Mouse (Mus musculus) brain, embryonic 14.5 days (tissue): ENCODE measurements around the gene Ltbp2.

Source experiments
- CTCF ChIP-seq: fragments of 200-500 bp; IDR thresholded peaks from 2 replicates; pipeline ENCODE4 v1.5.1; 2012; ENCODE audit warnings: inconsistent platforms, mild to moderate bottlenecking, moderate library complexity, borderline replicate concordance; ENCODE audit not compliant: insufficient read depth, insufficient read length; ENCODE audit errors: extremely low read depth
- POLR2A ChIP-seq: fragments of 200-500 bp; IDR thresholded peaks from 2 replicates; pipeline ENCODE4 v1.6.1; 2012; ENCODE audit warnings: mild to moderate bottlenecking, inconsistent platforms, borderline replicate concordance; ENCODE audit not compliant: poor library complexity, insufficient read depth, insufficient read length, severe bottlenecking; ENCODE audit errors: extremely low read depth

DNA sequence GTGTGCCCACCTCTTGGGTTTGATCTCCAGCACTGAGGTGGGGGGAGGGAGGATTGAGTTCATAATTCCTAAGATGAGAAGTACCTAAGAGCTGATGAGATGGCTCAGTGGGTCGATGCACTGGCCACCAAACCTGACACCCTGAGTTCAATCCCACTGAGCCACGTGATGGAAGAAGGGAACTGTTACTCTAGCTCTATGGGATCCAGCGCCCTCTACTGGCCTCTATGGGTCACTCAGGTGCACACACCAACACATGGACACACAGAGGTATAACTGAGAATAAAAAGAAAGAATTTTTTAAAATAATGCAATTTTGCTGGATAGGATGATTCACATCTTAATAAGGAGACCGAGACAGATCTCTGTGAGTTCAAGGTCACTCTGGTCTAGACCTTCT is 57.8 kb downstream of the Ltbp2 start:
- TF ChIP-seq POLR2A, result no peak
- TF ChIP-seq CTCF, result no peak
